Mouse (Mus musculus): ENCODE measurements around the gene Sesn2.

DNA sequence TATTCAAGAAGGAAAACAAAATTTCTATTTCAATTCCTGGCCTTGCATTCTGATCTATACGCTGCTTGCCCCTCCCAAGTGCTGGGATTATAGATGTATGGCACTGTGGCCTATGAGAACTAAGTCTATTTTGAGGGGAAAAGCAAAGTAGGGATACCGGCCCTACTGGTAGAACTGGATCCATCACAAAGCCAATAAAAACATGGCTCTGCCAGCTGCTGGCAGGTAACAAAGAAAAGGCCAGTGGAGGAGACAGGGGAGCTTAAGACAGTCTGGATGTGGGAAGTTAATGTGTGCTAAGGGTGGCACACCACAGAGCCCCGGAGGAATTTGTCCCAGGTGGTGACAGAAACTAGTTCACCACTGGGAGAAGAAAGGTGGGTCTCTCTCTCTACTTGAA is 55.2 kb downstream of the Sesn2 start:
- TF ChIP-seq CTCF (conservative IDR thresholded peaks at IDR 0.05; ENCODE audit: low read length), result no peak
- no peak for TF ChIP-seq NANOG (IDR thresholded peaks at IDR 0.05; ENCODE audit: borderline replicate concordance, low read length)
- no peak for TF ChIP-seq POU5F1 (IDR thresholded peaks at IDR 0.05; ENCODE audit: borderline replicate concordance, low read length)
